Mouse (Mus musculus) stomach, embryonic 14.5 days (tissue): ENCODE results near the gene Kifc3. TPM values are rescaled to one million over a fixed set of nuclear protein-coding genes. Genes with fewer than 3 reads are reported as not detected.

Experiments used
- ATAC-seq: fragments of 200-750 bp; cut with Nextera tagmentation; 2 replicates; pipeline ENCODE4 v1.8.0; 2017; ENCODE audit warnings: low read depth, moderate TSS enrichment; ENCODE audit not compliant: insufficient number of reproducible peaks, insufficient read depth, low FRiP score
- H3K27ac ChIP-seq: fragments of 300-500 bp; sonication (generic); 2 replicates; pipeline ENCODE4 v1.5.1; 2014; ENCODE audit warnings: mild to moderate bottlenecking, low read length, moderate library complexity, mixed read lengths
- H3K27me3 ChIP-seq: fragments of 300-500 bp; sonication (generic); 2 replicates; pipeline ENCODE4 v1.6.1; 2014; ENCODE audit warnings: low read length, control low read depth, mixed read lengths; ENCODE audit not compliant: control insufficient read depth, insufficient read depth
- H3K36me3 ChIP-seq: fragments of 300-500 bp; sonication (generic); 2 replicates; pipeline ENCODE4 v1.6.1; 2014; ENCODE audit warnings: mild to moderate bottlenecking, control low read depth, low read length, moderate library complexity, mixed read lengths; ENCODE audit not compliant: control insufficient read depth, insufficient read depth
- H3K4me1 ChIP-seq: fragments of 300-500 bp; sonication (generic); 2 replicates; pipeline ENCODE4 v1.6.1; 2014; ENCODE audit warnings: low read length, control low read depth, mixed read lengths; ENCODE audit not compliant: control insufficient read depth, insufficient read depth
- H3K4me2 ChIP-seq: fragments of 300-500 bp; sonication (generic); replicated peaks from 2 replicates; pipeline ENCODE4 v1.6.1; 2014; ENCODE audit warnings: low read depth, low read length, control low read depth
- H3K4me3 ChIP-seq: fragments of 300-500 bp; sonication (generic); 2 replicates; pipeline ENCODE4 v1.5.1; 2014; ENCODE audit warnings: low read depth, low read length, control low read depth
- H3K9ac ChIP-seq: fragments of 300-500 bp; sonication (generic); replicated peaks from 2 replicates; pipeline ENCODE4 v1.6.1; 2014; ENCODE audit warnings: low read depth, mild to moderate bottlenecking, control low read depth, low read length, moderate library complexity, mixed read lengths
- H3K9me3 ChIP-seq: fragments of 300-500 bp; sonication (generic); 2 replicates; pipeline ENCODE4 v1.6.1; 2016; ENCODE audit warnings: low read depth, low read length, control low read depth; ENCODE audit not compliant: control insufficient read depth
- WGBS: fragments of 180-500 bp; shearing (Covaris S2); extraction: QIAGEN DNeasy Blood & Tissue Kit; methylation state at CpG from one replicate; pipeline ENCODE4 v1.1.7; 2014; 5-methylcytosine and 5-hydroxymethylcytosine counted together
- polyA plus RNA-seq: library from polyadenylated mRNA; unstranded; fragments of >200 nt; fragmentation: Nextera tagmentation; extraction: Ambion mirVana; gene quantifications from 2 replicates; pipeline ENCODE4 v1.2.1, GENCODE M21; 2014

Kifc3 gene
- polyA plus RNA-seq, 1 experiment from 2014 or later = 9.3 TPM

DNA sequence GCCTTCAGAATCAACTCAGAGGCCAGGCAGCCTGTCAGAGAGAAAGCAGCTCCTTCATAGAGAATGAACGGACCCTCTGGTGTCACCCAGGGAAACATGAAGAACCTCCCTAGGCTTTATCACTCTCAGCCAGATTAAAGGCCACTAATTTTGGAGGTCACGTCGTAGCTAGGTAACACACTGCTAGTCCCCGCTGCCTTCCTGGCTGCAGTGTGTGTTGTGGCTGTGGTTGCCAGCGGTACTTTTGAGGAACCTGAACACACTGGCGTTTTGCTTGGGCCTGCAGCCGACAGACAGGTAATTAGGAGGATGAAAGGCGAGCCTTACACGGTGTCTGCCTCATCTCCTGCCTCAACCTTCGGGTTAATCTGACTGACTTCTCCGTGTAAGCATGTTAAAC is 6.9 kb downstream of the Kifc3 start:
- Histone ChIP-seq H3K36me3 (no peaks in the 10 kb centered on the region), H3K27ac (no peak overlapping the region), H3K4me1 (no peaks in the 10 kb centered on the region), H3K27me3 (no peaks in the 10 kb centered on the region), H3K4me3 (no peak overlapping the region), H3K4me2 (no peak overlapping the region), H3K9ac (no peak overlapping the region), H3K9me3 (no peaks in the 10 kb centered on the region)
- ATAC-seq = no peak
- 59% methylated on average over 11 of the region's 11 CpGs for WGBS

DNA sequence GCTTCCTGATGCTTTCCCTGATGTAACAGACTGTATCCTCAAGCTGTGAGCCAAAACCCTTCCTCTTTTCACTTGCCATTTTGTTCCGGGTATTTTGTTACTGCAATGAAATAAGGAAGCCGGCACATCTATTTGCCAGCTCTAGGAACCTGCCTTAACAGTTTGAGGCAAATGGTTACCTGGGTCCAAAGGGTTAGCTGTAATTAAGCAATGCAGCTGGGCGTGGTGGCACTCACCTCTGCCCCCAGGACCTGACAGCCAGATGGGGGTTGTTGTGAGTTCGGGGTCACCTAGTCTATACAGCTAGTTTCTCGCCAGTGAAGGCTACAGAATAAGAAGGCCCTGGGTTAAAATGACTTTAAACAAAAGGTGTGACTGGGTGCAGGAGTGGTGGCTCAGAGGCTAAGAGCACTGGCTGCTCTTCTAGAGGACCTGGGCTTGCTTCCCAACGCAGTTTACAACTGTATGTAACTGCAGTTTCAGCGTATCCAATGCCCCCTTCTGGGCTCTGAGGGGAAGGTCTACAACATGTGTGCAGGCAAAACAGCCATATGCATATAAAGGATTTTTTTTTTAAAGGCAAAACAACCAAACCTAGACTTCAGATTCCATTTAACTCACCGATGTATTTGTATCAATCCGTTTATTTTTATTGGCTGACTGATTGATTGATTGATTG is 11.0 kb downstream of the Kifc3 start:
- no peak for ATAC-seq
- Histone ChIP-seq H3K9me3 (no peaks in the 10 kb centered on the region), H3K36me3 (no peaks in the 10 kb centered on the region), H3K27me3 (no peaks in the 10 kb centered on the region), H3K27ac (no peak overlapping the region), H3K4me2 (no peak overlapping the region), H3K4me1 (no peaks in the 10 kb centered on the region), H3K9ac (no peak overlapping the region), H3K4me3 (no peak overlapping the region)
- WGBS = 81% methylated on average over 9 of the region's 9 CpGs

DNA sequence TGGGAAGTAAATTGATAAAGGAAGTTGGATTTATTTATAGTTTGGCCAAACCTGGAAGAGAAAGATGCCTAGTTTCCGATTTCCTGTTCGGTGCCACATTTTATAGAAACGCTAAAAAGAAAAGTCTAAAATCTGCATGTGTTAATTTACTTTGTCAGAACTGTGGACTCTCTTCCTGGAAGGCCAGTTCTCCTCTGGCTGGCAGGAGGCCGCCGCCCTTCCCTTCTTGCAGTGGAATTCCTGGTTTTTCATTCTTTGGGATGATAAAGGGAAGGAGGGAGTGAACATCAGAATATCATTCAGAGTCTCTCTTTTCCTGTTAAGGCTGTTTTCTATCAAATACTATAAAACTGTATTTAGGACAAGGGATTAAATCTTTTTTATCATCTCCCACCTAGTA is 15.0 kb downstream of the Kifc3 start:
- Histone ChIP-seq H3K4me3 (no peak overlapping the region), H3K27me3 (no peaks in the 10 kb centered on the region), H3K4me1 (0 out of 2 replicates have a peak, but pooled peaks cover 3% of the 10 kb centered on the region), H3K9ac (no peak overlapping the region), H3K36me3 (no peaks in the 10 kb centered on the region), H3K4me2 (no peak overlapping the region), H3K9me3 (no peaks in the 10 kb centered on the region), H3K27ac (no peak overlapping the region)
- no peak for ATAC-seq
- 54% methylated on average over 5 of the region's 5 CpGs for WGBS

DNA sequence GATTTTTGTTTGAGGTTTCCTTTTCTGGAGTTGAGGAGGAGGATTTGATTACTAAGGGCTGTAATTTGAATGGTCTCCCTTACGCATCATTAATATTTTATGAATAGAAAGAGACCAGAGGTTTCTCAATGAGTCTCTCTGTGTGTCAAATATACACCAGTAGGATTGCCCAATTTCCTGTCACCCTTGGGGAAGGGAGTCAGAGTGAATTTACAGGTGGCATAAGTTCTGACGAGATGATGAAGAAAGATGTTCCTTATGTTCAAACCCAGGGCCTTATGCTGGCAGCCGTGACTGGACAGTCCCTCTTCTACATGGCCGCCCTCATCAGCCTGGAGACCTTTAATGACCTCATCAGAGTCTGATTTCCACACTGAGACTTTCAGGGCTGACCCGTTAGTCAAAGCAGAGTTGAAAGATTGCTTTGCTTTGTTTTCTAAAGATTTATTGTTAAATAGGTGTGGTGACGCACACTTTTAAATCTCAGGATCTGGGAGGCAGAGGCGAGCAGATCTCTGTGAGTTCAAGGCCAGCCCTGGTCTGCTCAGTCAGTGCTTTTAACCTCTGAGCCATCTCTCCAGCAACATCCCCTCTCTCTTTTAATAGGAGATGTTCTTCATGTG is 16.6 kb downstream of the Kifc3 start:
- Histone ChIP-seq H3K9me3 (no peaks in the 10 kb centered on the region), H3K4me3 (no peak overlapping the region), H3K27ac (no peak overlapping the region), H3K9ac (no peak overlapping the region), H3K4me2 (no peak overlapping the region), H3K4me1 (0 out of 2 replicates have a peak, but pooled peaks cover 3% of the 10 kb centered on the region), H3K27me3 (no peaks in the 10 kb centered on the region), H3K36me3 (no peaks in the 10 kb centered on the region)
- no peak for ATAC-seq
- WGBS = 82% methylated on average over 7 of the region's 7 CpGs

DNA sequence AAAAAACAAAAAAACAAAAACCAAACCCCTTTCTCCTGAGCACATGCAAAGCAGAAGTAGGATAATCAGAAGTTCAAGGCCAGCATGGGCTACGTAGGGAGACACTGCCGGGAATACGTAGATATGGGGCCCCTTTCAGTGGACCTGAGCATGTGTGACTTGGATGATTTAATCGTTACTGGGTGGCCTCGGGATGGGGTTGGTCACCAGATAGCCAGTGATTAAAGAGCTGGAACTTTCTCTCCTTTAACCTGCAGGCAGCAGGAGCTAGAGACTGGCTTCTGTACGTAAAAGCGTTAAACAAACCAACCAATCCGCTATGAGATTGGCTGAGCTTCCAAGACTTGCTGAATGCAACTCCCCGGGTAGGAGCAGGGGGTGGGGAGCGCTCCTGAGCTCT is 17.5 kb downstream of the Kifc3 start:
- WGBS = 44% methylated on average over 10 of the region's 10 CpGs
- Histone ChIP-seq H3K4me2 (no peak overlapping the region), H3K4me1 (0 out of 2 replicates have a peak, but pooled peaks cover 3% of the 10 kb centered on the region), H3K4me3 (no peak overlapping the region), H3K27ac (no peak overlapping the region), H3K9me3 (no peaks in the 10 kb centered on the region), H3K36me3 (no peaks in the 10 kb centered on the region), H3K9ac (no peak overlapping the region), H3K27me3 (no peaks in the 10 kb centered on the region)
- no peak for ATAC-seq

DNA sequence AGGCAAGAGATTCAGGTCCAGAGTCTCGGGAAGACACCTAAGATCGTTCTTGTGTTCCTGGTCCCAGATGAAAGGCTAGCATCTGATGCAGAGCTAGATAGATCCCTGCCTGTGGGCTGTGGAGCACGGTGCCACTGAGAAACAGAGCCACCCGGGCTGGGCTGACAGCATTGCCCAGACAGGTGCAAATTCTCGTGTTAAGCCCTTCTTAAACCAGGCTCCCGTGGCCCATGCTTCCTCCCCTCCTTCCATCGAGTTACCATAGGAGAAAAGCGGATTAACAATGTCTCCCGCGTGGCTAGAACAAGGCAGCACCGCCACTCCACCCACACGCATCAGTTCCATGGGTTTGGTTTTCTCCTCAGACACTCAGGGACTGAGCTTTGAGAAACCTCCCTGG is 18.4 kb downstream of the Kifc3 start:
- H3K27ac ChIP-seq = no peak overlapping the region
- no peak overlapping the region for H3K4me3 ChIP-seq
- 0 out of 2 replicates have a peak, but pooled peaks cover 3% of the 10 kb centered on the region for H3K4me1 ChIP-seq
- H3K9me3 ChIP-seq = no peaks in the 10 kb centered on the region
- no peak overlapping the region for H3K4me2 ChIP-seq
- WGBS = 74% methylated on average over 12 of the region's 12 CpGs
- H3K9ac ChIP-seq = no peak overlapping the region
- ATAC-seq = no peak
- no peaks in the 10 kb centered on the region for H3K27me3 ChIP-seq
- no peaks in the 10 kb centered on the region for H3K36me3 ChIP-seq

DNA sequence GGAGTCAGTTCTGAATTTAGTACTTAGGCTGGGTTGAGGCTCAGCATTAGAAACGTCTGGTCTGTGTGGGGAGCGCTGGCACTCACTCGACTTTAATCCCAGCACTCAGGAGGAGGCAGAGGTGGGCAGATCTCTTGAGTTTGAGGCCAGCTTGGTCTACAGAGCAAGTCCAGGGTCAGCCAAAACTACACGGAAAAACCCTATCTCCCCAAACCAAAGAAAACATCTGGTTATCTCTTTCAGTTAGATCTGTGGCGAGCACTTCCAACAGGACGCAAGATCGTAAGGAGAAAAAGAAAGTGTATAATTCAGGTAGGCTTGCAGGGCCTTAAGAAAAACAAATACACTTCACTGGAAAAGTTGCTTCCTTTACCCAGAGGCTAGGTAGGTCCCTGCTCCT is 20.8 kb downstream of the Kifc3 start:
- H3K4me2 ChIP-seq = no peak overlapping the region
- H3K4me1 ChIP-seq = 0 out of 2 replicates have a peak, but pooled peaks cover 3% of the 10 kb centered on the region
- no peak overlapping the region for H3K4me3 ChIP-seq
- H3K27ac ChIP-seq = no peak overlapping the region
- no peaks in the 10 kb centered on the region for H3K36me3 ChIP-seq
- ATAC-seq = no peak
- no peaks in the 10 kb centered on the region for H3K9me3 ChIP-seq
- H3K27me3 ChIP-seq = no peaks in the 10 kb centered on the region
- 72% methylated on average over 7 of the region's 7 CpGs for WGBS
- no peak overlapping the region for H3K9ac ChIP-seq

DNA sequence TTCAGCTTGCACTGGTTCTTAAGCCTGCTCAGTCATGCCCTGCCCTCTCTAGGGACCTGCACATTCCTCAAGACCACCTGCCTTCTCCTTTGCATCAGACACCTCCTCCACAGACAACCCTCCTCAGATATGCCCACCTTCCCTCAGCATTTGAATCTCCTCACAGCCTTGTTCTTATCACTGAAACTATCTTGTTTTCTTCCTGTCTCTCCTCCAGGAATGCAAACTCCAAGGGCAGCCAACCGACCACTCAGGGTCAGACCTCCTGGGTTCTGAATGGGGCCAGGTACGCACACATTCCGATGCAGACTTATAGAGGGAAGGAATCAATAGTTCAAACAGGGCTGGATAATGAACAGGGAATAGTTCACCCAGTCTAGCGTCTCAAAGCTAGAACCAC is 24.4 kb downstream of the Kifc3 start:
- Histone ChIP-seq H3K9ac (no peak overlapping the region), H3K27me3 (no peaks in the 10 kb centered on the region), H3K9me3 (no peaks in the 10 kb centered on the region), H3K4me1 (no peaks in the 10 kb centered on the region), H3K27ac (no peak overlapping the region), H3K4me3 (no peak overlapping the region), H3K4me2 (no peak overlapping the region), H3K36me3 (no peaks in the 10 kb centered on the region)
- no peak for ATAC-seq
- 52% methylated on average over 4 of the region's 4 CpGs for WGBS

DNA sequence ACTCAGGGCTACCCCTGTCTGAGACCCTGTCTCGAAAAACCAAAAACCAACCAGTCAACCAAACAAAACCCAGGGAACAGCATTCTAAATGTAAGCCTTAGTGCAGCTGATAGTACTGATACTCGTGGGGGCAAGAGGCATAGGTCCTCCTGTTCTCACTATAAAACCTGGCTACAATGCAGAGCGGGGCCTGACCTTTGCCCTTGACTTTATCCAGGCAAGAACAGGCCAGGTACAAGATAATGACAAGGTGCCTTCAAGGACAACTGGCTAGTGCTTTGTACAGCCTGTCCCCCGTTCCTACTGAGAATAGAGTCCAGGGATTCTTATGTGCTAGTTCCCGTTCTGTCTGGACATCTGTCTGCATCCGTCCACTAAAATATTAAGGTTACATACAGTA is 25.6 kb downstream of the Kifc3 start:
- no peak for ATAC-seq
- Histone ChIP-seq H3K27ac (no peak overlapping the region), H3K9ac (no peak overlapping the region), H3K9me3 (no peaks in the 10 kb centered on the region), H3K4me3 (no peak overlapping the region), H3K36me3 (no peaks in the 10 kb centered on the region), H3K4me1 (no peaks in the 10 kb centered on the region), H3K27me3 (no peaks in the 10 kb centered on the region), H3K4me2 (no peak overlapping the region)
- 86% methylated on average over 6 of the region's 6 CpGs for WGBS
